Mouse (Mus musculus): ENCODE results near the gene Arhgap42.

Gene Arhgap42

DNA sequence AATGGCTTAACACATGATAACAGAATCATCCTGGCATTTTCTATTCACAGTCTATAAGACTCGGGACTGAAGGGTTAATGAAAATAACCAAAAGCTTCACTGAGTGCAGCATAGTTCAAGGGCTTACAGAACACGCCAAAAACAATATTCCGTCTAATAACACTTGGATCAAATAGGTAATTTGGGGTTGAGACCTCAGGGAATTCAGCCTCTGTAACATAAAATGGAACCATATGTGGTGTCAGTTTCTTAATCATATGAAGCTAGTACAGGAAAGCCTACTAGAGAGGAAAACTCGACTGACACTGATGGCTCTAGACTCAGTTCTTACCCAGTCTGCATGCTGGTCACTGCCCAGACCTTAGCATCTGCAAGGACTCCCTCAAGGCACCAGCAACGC is 95.8 kb downstream of the Arhgap42 start:
- DNase-seq (ENCODE audit: low spot score): no peak

DNA sequence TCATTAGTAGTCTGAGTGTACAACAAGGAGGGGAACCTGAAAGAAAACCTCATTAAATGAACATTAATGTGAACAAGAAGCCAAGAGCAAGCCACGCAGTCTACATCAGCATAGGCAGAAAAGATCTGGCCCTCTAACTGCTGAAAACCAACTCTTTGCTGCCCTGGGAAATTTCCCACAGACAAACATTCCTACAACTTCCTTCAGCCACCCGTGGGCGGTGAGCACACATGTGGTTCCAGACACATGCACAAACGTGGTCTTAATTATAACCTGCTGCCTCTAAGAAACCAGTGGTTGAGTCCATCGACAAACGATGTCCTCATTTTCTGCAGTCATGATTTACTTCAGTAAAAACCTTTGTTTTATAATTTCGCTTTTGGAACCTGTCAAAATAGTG is 96.3 kb downstream of the Arhgap42 start:
- no peak for DNase-seq (ENCODE audit: low spot score)

DNA sequence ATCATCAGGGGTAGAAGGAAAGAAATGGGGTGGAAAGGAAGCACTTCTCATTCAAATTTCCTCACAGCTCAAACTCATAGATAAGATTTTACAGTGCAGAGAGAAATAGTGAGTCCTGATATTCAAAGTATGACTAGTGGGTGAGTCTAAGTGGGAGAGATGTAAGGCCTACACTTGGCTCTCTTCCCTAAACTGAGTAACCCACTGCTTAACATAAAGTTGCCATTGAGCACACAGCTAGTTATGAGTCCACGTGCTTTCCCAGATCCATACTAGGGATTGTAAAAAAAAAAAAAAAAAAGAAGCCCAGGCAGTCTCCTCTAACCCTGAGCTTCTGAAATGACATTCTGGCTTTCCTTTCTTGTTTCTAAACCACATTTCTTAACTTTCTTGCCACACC is 96.8 kb downstream of the Arhgap42 start:
- no peak for DNase-seq (ENCODE audit: low spot score)

DNA sequence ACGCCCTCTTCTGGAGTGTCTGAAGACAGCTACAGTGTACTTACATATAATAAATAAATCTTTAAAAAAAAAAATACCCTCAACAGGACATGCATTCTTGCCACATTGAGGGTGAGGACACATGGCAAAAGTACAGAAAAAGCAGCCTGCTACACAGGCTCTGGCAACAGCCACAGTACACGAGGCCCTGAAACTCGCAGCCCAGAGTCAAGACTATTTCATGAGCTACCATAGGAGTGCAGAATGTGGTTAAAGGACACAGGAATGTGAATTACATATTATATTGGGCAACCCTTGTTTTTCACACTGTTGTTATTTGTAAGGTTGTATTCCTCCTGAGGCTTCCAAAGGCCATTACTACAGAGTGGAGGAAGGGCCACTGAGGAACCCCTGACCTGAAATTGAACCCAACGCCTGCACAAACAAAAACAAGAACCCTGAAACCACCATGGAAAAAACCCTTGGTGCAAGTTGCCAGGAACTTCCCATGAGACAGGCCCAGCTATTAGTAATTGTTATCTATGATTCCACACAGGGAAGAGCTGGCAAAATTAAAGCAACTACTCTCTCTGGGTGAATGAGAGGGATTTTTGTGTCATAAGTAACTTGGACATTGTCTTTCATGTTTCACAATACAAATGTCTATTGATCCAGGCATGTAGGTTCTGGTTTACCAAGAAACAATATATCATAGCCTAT is 109.8 kb downstream of the Arhgap42 start:
- DNase-seq (ENCODE audit: low spot score): no peak

DNA sequence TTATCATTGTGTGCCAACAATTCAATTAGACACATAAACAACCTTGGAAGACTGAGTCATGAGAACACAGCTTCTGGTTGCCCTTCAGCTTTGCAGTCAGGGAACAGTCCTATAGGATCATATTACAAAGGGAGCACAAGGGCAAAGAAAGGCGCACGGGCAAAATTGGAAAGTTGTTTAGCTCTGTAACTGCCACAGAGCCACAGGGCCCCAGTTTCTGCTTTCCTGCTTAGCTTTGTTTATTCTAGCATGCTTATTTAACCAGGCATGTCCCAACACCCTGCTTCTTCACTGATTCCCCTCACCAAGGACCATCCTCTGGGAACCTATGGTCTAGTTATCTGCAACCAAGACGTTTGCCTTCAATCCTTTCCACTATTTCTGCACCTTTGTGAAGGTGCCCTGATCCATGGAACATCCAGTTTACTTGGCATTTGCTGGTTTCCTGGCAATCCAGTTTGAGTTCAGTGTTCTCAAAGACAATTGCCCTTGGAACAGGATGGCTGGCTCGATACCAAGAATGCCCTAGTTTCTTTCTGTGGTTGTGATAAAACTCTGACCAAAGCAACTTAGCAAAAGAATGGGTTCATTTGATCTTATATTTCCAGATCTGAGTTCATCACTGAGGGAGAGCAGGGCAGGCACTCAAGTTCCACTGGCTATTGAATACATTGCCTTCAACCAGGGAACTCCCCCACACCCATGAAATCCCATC is 111.7 kb downstream of the Arhgap42 start:
- DNase-seq (ENCODE audit: low spot score): no peak

DNA sequence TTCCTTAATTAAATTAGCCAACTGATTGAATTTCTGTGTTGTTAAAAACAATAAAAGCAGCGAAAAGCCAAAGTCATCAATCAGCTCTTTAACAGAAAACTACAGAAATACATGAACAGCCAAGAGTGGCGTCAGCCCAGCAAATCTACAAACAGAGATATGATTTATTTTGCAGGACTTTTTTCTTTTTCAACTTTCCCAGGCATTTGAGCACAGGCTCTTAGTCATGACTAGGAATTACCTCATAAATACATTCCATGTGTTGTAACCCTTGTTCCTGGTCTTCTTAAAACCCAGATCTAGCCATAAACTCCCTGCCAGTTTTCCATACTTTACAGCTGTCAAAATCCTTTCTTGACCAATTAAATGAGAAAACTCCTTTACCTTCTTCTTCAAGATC is 114.7 kb downstream of the Arhgap42 start:
- DNase-seq (ENCODE audit: low spot score): no peak

DNA sequence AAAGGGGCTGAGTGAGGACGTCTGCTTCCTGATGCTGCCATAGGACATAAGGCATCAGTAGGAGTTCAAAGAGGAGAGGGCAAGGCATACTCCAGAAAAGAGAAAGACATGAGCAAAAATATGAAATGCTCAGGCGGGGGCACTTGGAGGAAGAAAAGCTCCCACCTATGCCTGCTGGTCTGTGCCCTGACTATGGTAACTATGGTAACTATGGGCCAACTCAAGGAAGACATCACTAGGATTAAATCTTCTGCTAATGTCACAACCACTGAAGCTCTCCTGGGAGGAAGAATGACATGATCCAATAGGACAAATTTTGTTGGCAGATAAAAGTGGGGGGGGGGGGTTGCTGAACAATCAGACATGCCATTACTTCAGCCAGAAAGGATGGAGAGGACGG is 124.6 kb downstream of the Arhgap42 start:
- DNase-seq (ENCODE audit: low spot score): no peak

DNA sequence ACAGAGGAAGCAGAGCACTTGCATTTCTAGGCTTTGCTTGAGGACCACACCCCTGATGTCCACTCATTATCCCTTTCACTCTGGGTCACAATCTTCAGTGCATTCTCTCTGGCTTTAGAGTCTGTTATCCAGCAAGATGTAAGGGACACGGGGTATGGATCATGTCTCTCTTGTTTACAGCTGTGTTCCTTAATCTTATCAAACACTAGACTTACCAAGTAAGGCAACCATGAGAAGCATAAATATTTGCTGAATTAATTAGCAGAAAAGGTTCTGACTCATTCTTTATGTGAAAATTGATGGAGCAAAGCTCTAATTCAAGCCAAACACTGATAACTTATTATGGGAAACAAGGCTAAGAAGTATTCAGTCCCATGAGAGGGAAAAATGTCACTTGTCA is 125.1 kb downstream of the Arhgap42 start:
- DNase-seq (ENCODE audit: low spot score): no peak

DNA sequence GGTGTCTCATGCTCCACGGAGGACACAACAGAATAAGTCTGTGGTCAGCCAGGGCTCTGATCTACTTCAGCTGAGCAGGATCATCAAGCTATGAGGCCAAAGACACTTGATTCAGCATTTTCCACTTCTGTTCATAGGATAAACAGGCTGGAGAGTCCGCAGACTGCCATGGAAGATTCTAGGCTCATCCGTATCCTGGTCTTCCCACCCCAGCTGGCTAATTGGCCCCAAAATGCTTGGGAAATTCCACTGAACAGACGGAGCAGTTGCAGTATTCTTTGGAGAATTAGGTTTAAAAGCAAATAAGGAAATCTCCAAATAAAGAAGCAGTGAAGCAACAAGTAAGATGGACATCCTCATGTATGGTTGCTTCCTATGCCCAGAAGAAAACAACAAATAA is 126.0 kb downstream of the Arhgap42 start:
- no peak for DNase-seq (ENCODE audit: low spot score)

DNA sequence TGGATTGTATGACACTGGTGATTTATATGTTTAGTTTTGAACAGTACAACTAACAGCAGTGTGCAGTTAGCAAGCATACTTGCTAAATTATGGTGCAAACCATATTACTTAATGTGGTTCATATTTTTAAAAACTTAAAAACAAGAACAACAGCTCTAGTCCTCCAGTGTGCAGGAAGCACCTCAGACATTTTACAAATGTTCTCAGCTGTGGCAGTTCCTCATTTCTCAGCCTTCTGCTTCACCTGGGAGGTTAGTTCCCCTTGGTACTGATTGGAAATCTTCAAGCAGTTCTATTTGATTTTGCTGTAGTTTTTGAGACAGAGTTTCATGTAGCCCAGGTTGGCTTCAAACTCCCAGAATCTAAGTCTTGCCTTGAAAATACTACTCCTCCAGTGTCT is 131.2 kb downstream of the Arhgap42 start:
- no peak for DNase-seq (ENCODE audit: low spot score)

DNA sequence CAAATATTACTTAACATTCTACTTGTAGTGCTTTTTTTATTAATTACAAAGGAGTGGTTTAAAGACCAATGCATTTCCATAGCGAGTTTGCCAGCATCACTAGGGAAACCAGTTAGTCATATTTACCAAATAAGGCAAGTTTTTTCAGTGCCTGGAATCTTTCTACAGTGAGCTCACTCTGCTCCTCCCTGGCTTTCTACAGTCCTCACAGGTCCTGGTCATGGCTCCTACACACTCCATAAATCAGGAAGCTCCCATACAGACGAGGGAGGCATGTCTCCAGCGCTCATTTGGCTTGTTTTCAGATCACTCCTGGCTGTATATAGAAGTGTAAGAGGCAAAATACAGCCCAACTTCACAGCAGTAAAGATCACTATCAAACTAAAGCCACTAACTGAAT is 134.1 kb downstream of the Arhgap42 start:
- DNase-seq (ENCODE audit: low spot score): no peak

DNA sequence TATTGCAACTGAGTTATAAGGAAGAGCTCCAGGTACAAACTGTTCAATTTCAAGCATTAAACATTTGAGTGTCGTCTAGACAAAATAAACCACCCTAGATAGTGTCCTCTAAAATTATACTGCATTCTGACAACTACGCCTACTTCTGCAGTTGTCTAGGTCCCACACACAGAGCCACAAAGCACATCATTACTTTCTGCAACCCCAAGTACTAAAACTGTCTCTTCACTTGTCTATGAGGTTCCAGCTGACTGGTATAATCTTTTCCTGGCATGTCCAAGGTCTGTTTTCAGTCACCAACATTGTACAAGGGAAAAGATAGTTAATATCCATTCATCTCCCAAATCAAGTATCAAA is 136.8 kb downstream of the Arhgap42 start:
- DNase-seq (ENCODE audit: low spot score): no peak

DNA sequence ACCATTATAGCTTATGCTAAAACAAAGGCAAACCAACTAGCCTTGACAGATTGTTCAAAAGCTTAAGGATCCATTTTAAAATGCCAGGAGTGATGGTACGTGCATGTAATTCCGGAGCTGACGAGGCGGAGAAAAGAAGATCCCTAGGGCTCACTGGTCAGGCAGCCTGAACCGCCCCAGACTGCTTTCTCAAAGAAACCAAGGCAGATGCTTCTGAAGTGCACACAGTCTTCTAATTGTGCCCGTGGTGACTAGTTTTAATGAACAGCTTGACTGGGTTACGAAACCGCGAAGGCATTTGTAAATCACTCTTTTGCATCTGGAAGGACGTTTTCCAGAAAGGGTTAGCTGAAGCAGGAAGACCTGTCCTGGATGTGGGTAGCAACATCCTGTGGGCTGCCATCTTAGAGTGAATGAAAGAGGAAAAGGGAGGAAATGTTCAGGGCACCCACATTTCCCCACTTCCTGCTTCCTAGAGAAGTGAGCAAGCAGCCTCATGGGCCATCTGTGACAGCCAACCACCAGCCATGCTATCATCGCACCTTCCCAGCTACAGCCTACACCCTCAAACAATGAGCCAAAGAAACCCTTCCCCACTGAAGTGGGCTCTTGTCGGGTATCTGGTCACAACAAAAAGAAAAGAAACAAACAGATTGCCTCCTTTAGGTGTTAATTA is 137.3 kb downstream of the Arhgap42 start:
- DNase-seq (ENCODE audit: low spot score): no peak

DNA sequence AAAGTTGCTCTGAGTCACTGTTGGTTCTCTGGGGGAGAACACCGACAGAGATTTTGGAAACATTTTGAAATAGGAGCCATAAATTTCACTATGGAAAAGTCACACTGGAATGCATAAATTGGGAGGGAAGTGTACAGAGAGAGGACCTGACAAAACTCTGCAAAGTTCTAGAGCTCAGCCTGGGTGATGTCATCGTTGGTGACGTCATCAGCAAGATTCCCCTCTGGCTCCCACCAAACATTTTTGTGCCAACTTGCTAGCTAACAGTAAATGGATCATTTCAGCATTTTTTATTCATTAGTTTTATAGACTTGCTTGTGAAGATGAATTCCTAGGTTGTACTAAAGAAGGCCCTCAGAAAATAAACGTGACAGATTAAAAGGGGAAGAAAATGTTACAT is 137.8 kb downstream of the Arhgap42 start:
- no peak for DNase-seq (ENCODE audit: low spot score)

DNA sequence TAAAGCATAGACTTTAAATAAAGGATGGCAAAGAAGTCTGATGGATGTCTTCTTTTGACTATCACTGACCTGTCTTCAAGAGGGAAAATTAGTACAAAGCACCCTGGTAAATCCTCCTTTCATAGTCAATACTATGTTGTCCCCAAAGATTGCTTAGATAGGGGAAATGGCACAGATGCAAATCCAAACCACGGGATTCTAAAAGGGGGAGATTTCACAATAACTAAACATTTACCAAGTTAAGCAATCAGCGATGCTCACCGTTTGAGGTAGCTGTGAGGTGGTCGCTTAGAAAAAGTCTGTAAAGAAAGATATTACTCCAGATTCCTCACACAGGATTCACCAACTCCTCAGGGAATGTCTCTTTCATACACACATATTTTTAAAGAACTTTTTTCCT is 141.1 kb downstream of the Arhgap42 start:
- DNase-seq (ENCODE audit: low spot score): no peak

DNA sequence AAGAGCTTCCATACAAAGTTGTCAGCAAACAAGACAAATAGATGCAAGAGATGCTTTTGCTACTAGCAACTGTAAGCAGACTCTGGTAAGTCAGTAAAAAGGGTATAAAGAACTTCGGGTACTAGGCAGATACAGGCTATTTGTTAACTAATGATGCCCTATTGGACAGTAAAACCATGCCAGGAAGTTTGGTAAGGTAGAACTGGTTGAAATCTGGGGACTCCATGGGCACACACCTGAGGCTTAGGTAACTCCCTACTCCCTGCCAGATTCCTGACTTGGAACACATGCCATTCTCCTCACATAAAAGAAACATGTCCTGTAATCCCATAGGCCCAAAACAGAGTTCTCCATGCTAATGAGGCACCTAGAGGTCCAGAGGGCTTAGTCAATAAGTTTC is 142.1 kb downstream of the Arhgap42 start:
- DNase-seq (ENCODE audit: low spot score): no peak

DNA sequence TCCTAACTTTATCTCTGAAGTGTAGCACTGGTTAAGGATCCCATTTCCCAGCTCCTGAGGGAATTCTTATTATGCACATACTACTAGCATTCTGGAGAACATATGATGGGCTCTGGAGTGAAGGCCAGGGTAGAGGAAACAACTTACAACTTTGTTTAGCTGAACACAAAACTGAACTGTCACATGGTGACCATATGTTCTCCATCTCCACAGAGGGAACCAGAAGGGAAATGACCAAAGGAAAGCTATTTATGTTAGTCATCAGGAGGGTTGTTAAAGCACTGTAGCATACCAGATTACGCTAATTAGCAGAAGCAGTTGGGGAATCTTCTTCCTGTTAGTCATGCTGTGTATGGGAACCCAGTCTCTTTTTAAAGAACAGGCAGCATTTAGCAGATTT is 145.8 kb downstream of the Arhgap42 start:
- no peak for DNase-seq (ENCODE audit: low spot score)

DNA sequence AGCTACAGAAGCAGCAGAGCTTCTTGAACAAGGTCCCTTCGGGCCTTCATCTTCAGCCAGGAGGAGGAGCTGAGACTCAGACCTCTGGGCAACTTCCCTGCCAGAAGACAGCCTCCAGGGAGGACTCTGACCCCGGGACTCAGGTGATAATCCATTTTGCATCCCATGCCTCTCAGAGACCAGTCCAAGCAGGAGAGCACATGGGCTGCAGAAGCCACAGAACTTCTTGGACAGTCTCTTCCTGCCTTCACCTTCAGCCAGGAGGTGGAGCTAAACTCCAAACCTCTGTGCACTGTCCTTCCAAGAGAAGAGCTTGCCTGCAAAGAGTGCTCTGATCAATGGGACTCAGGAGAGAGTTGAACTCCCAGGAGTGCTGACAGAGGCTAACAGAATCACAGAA is 155.5 kb downstream of the Arhgap42 start:
- DNase-seq (ENCODE audit: low spot score): no peak

DNA sequence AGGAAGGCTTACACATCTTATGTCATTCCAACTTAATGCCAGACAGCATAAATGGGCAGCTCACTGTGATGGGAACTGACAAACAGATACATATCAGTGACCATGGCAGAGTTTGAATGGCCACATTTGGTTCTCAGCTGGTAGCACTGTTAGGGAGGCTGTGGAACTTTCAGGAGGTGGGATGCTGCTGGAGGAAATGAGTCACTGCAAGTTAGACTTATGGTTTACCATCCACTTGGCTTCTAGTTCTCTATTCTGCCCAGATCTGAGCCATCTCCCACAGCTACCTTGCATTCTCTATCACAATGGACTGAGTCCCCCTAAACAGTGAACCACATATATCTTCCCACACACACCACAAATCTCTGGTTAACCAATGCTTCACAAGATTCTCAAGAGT is 186.0 kb downstream of the Arhgap42 start:
- no peak for DNase-seq (ENCODE audit: low spot score)

DNA sequence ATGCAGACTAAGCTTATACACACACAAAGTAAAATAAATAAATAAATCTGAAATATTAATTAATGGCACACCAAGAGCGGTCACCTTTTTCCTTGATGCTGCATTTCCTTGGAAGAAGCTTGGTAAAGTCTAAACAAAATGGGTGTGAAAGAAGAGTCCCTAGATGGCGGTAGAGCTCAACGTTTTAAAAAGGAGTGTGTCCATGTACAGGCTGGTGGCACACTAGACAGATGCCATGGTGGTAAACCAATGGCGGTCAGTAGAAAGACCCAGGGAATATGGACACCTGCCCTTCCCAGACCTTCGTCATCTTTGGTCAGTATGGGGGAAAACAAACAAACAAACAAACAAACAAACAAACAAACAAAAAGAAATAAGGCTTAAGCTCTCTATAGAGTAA is 187.7 kb downstream of the Arhgap42 start:
- no peak for DNase-seq (ENCODE audit: low spot score)

DNA sequence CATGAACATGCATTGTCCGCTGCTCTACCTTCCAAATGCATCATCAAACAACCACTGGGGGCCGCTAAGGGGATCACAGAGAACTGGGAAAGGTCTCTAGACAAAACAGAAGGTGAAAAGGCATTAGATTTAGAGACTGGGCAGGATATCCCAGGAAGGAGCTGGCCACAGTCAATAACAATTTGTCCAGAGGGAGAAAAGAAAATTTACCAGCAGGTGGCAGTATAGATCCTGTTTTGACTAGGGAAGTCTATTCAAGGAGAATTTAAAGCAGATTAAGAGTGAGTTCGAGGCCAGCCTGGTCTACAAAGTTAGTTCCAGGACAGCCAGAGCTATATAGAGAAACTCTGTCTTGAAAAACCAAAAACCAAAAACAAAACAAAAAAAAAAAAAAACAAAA is 189.7 kb downstream of the Arhgap42 start:
- DNase-seq (ENCODE audit: low spot score): no peak

DNA sequence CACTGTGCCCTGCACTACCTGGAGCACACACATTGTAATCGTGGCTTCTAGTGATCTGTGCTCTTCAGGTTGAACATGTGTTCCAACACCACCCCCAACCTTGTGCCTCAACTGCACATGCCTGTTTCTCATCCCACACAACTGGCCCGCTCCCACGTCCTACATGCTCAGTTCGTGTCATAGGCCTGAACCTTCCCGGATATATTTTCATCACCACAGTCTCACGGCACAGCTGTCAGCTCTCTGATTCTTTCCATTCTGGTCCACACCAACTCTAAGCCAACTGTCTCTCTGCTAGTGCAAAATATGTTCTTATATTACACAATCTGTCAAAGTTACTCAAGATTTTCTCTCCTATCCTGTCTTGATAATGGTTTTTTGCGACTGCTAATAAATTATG is 197.9 kb downstream of the Arhgap42 start:
- no peak for DNase-seq (ENCODE audit: low spot score)

DNA sequence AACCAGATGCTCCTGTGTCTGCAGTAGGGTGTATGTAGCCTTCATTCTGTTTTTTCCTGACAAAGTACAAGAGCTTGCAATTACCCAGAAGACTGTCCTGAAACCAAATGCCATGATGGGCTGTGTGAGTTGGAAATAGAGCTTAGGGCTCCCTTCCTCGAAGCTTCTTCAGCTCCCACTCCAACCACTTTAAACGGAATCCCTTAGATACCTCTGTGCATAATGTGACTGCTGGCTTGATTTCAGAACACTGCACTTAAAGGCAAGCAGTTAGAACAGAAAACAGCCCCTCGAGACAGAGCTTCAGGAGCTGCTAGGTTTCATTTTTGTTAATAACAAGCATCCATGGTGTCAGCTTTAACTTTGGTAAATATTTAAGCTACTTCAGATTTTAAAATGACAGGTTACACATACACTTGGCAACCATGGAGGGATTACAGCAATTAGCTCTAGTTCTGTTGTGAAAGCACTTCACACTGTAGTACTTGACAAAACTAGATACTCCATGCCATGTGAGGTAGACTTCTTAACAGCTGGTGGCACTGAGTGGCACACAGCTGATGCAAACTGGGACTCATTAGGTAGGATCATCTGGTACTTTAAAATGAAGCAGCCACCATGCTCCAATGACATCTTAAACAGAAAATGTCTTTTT is 201.8 kb downstream of the Arhgap42 start:
- no peak for DNase-seq (ENCODE audit: low spot score)

Data from MN1 (cell line).